Mouse (Mus musculus) hindbrain, embryonic 13.5 days (tissue): ENCODE measurements around the gene Kctd15. TPM values are rescaled to one million over a fixed set of nuclear protein-coding genes. Genes with fewer than 3 reads are reported as not detected.
A peak's percentile ranks its signal among the peaks of the same experiment; 100 is the strongest.

Experiments
- ATAC-seq: fragments of 200-750 bp; cut with Nextera tagmentation; 2 replicates; pipeline ENCODE4 v1.8.0; 2017; ENCODE audit warnings: moderate TSS enrichment; ENCODE audit not compliant: low FRiP score
- H3K27ac ChIP-seq: fragments of 300-500 bp; sonication (generic); 2 replicates; pipeline ENCODE4 v1.5.1; 2015; ENCODE audit warnings: inconsistent platforms, mild to moderate bottlenecking, moderate library complexity
- H3K27me3 ChIP-seq: fragments of 300-500 bp; sonication (generic); 2 replicates; pipeline ENCODE4 v1.6.1; 2015; ENCODE audit warnings: mild to moderate bottlenecking, inconsistent platforms
- H3K36me3 ChIP-seq: fragments of 300-500 bp; sonication (generic); 2 replicates; pipeline ENCODE4 v1.6.1; 2015; ENCODE audit warnings: mild to moderate bottlenecking, inconsistent platforms
- H3K4me1 ChIP-seq: fragments of 300-500 bp; sonication (generic); replicated peaks from 2 replicates; pipeline ENCODE4 v1.6.1; 2015; ENCODE audit warnings: inconsistent platforms
- H3K4me2 ChIP-seq: fragments of 300-500 bp; sonication (generic); 2 replicates; pipeline ENCODE4 v1.6.1; 2015; ENCODE audit warnings: inconsistent platforms, mild to moderate bottlenecking, moderate library complexity
- H3K4me3 ChIP-seq: fragments of 300-500 bp; sonication (generic); 2 replicates; pipeline ENCODE4 v1.5.1; 2015; ENCODE audit warnings: mild to moderate bottlenecking, inconsistent platforms
- H3K9ac ChIP-seq: fragments of 300-500 bp; sonication (generic); 2 replicates; pipeline ENCODE4 v1.6.1; 2015; ENCODE audit warnings: mild to moderate bottlenecking, inconsistent platforms
- H3K9me3 ChIP-seq: fragments of 300-500 bp; sonication (generic); 2 replicates; pipeline ENCODE4 v1.6.1; 2016; ENCODE audit warnings: inconsistent platforms
- WGBS: fragments of 180-500 bp; shearing (Covaris S2); methylation state at CpG from one replicate; pipeline ENCODE4 v1.1.7; 2015; 5-methylcytosine and 5-hydroxymethylcytosine counted together
- polyA plus RNA-seq: library from polyadenylated mRNA; unstranded; fragments of >200 nt; fragmentation: Nextera tagmentation; extraction: Ambion mirVana; gene quantifications from 2 replicates; pipeline ENCODE4 v1.2.1, GENCODE M21; 2015

Kctd15 gene
- polyA plus RNA-seq, 1 experiment from 2014 or later = 36.0 TPM

- no peak overlapping the region for H3K27ac ChIP-seq
- H3K36me3 ChIP-seq = peaks cover 80% of the 10 kb centered on the region
- no peaks in the 10 kb centered on the region for H3K27me3 ChIP-seq
- ATAC-seq = no peak
- H3K9me3 ChIP-seq = no peaks in the 10 kb centered on the region
- 90% methylated on average over 13 of the region's 13 CpGs for WGBS
- no peak overlapping the region for H3K4me3 ChIP-seq
- H3K4me2 ChIP-seq = no peak overlapping the region
- H3K4me1 ChIP-seq = peaks cover 49% of the 10 kb centered on the region
- H3K9ac ChIP-seq = no peak overlapping the region
Measured at GRCm38 (mm10) chr7:34641968-34642367, 14.6 kb downstream of the Kctd15 start.

- Histone ChIP-seq H3K27ac (no peak overlapping the region), H3K27me3 (no peaks in the 10 kb centered on the region), H3K9me3 (no peaks in the 10 kb centered on the region), H3K9ac (no peak overlapping the region), H3K4me1 (peaks cover 27% of the 10 kb centered on the region), H3K4me2 (no peak overlapping the region), H3K36me3 (peaks cover 61% of the 10 kb centered on the region), H3K4me3 (no peak overlapping the region)
- ATAC-seq = no peak
- 91% methylated on average over 11 of the region's 11 CpGs for WGBS
Measured at GRCm38 (mm10) chr7:34639798-34640197, 16.7 kb downstream of the Kctd15 start.

- Histone ChIP-seq H3K9ac (no peak overlapping the region), H3K4me3 (no peak overlapping the region), H3K27ac (no peak overlapping the region), H3K4me2 (no peak overlapping the region), H3K9me3 (no peaks in the 10 kb centered on the region), H3K36me3 (peaks cover 33% of the 10 kb centered on the region), H3K27me3 (no peaks in the 10 kb centered on the region), H3K4me1 (peaks cover 5% of the 10 kb centered on the region)
- ATAC-seq = no peak
- WGBS = 82% methylated on average over 4 of the region's 4 CpGs
Measured at GRCm38 (mm10) chr7:34636661-34637060, 19.9 kb downstream of the Kctd15 start.

- Histone ChIP-seq H3K36me3 (no peaks in the 10 kb centered on the region), H3K4me2 (no peak overlapping the region), H3K27me3 (no peaks in the 10 kb centered on the region), H3K4me3 (no peak overlapping the region), H3K9ac (no peak overlapping the region), H3K27ac (no peak overlapping the region), H3K9me3 (no peaks in the 10 kb centered on the region), H3K4me1 (peaks cover 16% of the 10 kb centered on the region)
- 82% methylated on average over 10 of the region's 10 CpGs for whole genome bisulfite sequencing
- no peak for ATAC-seq
Measured at GRCm38 (mm10) chr7:34632966-34633742, 23.4 kb downstream of the Kctd15 start.

GRCm38 (mm10) chr7:34630211-34631085, 26.1 kb downstream of the Kctd15 start:
- under 1% methylated on average over 34 of the region's 34 CpGs for WGBS
- Histone ChIP-seq H3K4me3 (peak overlapping the region; percentile 31), H3K9me3 (no peaks in the 10 kb centered on the region), H3K27me3 (no peaks in the 10 kb centered on the region), H3K36me3 (no peaks in the 10 kb centered on the region), H3K27ac (peak overlapping the region; percentile 78), H3K9ac (peak overlapping the region; percentile 67), H3K4me1 (peaks cover 16% of the 10 kb centered on the region), H3K4me2 (peak overlapping the region; percentile 57)
- ATAC-seq = peak; percentile 89

GRCm38 (mm10) chr7:34629702-34630210, 26.8 kb downstream of the Kctd15 start:
- Histone ChIP-seq H3K4me2 (peak overlapping the region; percentile 57), H3K36me3 (no peaks in the 10 kb centered on the region), H3K9ac (peak overlapping the region; percentile 67; the same call in 1 of the 2 replicates), H3K4me3 (peak overlapping the region; percentile 31), H3K4me1 (peaks cover 16% of the 10 kb centered on the region), H3K27ac (peak overlapping the region; percentile 78), H3K9me3 (no peaks in the 10 kb centered on the region), H3K27me3 (no peaks in the 10 kb centered on the region)
- WGBS = 50% methylated on average over 8 of the region's 8 CpGs
- peak; percentile 57 for ATAC-seq

GRCm38 (mm10) chr7:34620411-34620810, 36.1 kb downstream of the Kctd15 start:
- no peaks in the 10 kb centered on the region for H3K4me1 ChIP-seq
- ATAC-seq = no peak
- no peaks in the 10 kb centered on the region for H3K27me3 ChIP-seq
- H3K9ac ChIP-seq = no peak overlapping the region
- no peaks in the 10 kb centered on the region for H3K9me3 ChIP-seq
- WGBS = 53% methylated on average over 2 of the region's 2 CpGs
- no peak overlapping the region for H3K4me3 ChIP-seq
- no peaks in the 10 kb centered on the region for H3K36me3 ChIP-seq
- no peak overlapping the region for H3K4me2 ChIP-seq
- no peak overlapping the region for H3K27ac ChIP-seq

- Histone ChIP-seq H3K36me3 (no peaks in the 10 kb centered on the region), H3K9ac (no peak overlapping the region), H3K9me3 (no peaks in the 10 kb centered on the region), H3K4me1 (no peaks in the 10 kb centered on the region), H3K4me3 (no peak overlapping the region), H3K27ac (no peak overlapping the region), H3K27me3 (no peaks in the 10 kb centered on the region), H3K4me2 (no peak overlapping the region)
- ATAC-seq = no peak
- WGBS = 86% methylated on average over 11 of the region's 11 CpGs
Measured at GRCm38 (mm10) chr7:34618141-34618890, 38.2 kb downstream of the Kctd15 start.

GRCm38 (mm10) chr7:34616275-34616674, 40.3 kb downstream of the Kctd15 start:
- WGBS = 93% methylated on average over 2 of the region's 2 CpGs
- Histone ChIP-seq H3K4me1 (no peaks in the 10 kb centered on the region), H3K4me3 (no peak overlapping the region), H3K27ac (no peak overlapping the region), H3K36me3 (no peaks in the 10 kb centered on the region), H3K9me3 (no peaks in the 10 kb centered on the region), H3K9ac (no peak overlapping the region), H3K27me3 (no peaks in the 10 kb centered on the region), H3K4me2 (no peak overlapping the region)
- no peak for ATAC-seq

GRCm38 (mm10) chr7:34610445-34610844, 46.1 kb downstream of the Kctd15 start:
- Histone ChIP-seq H3K4me2 (no peak overlapping the region), H3K9me3 (no peaks in the 10 kb centered on the region), H3K36me3 (no peaks in the 10 kb centered on the region), H3K27ac (no peak overlapping the region), H3K9ac (no peak overlapping the region), H3K4me1 (peaks cover 30% of the 10 kb centered on the region), H3K4me3 (no peak overlapping the region), H3K27me3 (no peaks in the 10 kb centered on the region)
- 0 out of 2 replicates have a peak, but pooled peaks have one; percentile 7 for ATAC-seq
- 56% methylated on average over 6 of the region's 6 CpGs for WGBS

- Histone ChIP-seq H3K9me3 (no peaks in the 10 kb centered on the region), H3K4me2 (no peak overlapping the region), H3K27ac (peak overlapping the region; percentile 87), H3K4me1 (peaks cover 34% of the 10 kb centered on the region), H3K36me3 (no peaks in the 10 kb centered on the region), H3K27me3 (no peaks in the 10 kb centered on the region), H3K9ac (no peak overlapping the region), H3K4me3 (no peak overlapping the region)
- WGBS = 72% methylated on average over 5 of the region's 5 CpGs
- ATAC-seq = no peak
Measured at GRCm38 (mm10) chr7:34607334-34607970, 49.1 kb downstream of the Kctd15 start.
